Comparison of ENCODE assay signal across 24 mouse cellular contexts in the genomic region with DNA sequence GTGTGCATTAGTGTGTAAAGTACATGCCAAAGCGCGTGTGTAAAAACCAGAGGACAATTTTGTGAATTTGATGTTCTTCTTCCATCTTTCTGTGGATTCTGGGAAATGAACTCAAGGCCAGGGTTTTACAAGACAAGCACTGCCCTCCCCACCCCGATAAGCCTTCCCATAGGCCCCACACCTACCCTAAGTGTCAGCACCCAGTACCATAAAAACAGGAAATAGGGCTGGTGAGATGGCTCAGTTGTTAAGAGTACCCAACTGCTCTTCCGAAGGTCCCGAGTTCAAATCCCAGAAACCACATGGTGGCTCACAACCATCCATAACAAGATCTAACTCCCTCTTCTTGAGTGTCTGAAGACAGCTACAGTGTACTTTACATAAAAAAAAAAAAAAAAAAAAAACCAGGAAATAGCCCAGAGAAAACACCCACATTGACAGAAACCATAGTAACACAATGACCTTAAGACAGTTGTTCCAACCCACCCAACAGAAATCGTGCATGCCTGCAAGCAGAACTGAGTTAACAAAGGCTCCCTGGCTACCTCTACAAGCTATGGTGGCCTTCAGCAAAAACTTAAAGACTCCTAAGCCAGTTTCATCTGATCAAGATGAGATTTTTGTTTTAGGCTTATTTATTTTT. TPM values are rescaled to one million over a fixed set of nuclear protein-coding genes. Genes with fewer than 3 reads are reported as not detected.
A peak's percentile ranks its signal among the peaks of the same experiment; 100 is the strongest.
DNase-seq lines count a peak whose midpoint lies in the region; ATAC-seq and TF ChIP-seq lines count a peak whose summit lies in the region.
"Had no signal": no experiment of that assay in that cellular context is flagged by ENCODE, and none has a peak within 500 bp of the region (broad histone marks: within the 10 kb centered on the region; RNA-seq: fewer than 3 reads in every experiment).

No protein-coding gene starts in this region.

- H3K4me2 ChIP-seq in heart, embryonic 13.5 days, result peak overlapping the region; percentile 47
- peak overlapping the region; percentile 99 for H3K4me2 ChIP-seq in liver, embryonic 14.5 days (ENCODE audit: low read depth)
- H3K4me2 ChIP-seq: embryonic facial prominence, embryonic 13.5 days; forebrain, embryonic 13.5 days; hindbrain, embryonic 15.5 days; lung, embryonic 14.5 days; stomach, embryonic 15.5 days had no signal

- no peak for ATAC-seq in heart, embryonic 13.5 days (ENCODE audit: extremely low read depth, insufficient number of reproducible peaks, low FRiP score, low TSS enrichment)
- no peak for ATAC-seq in liver, embryonic 14.5 days (ENCODE audit: insufficient read depth)
- ATAC-seq in cerebellum, adult (ENCODE audit: insufficient number of reproducible peaks, low FRiP score, low TSS enrichment), result no peak
- ATAC-seq: forebrain, embryonic 13.5 days had no signal

- no peak overlapping the region for H3K9ac ChIP-seq in heart, embryonic 13.5 days
- no peak overlapping the region for H3K9ac ChIP-seq in liver, embryonic 14.5 days (replicated peaks)
- H3K9ac ChIP-seq: embryonic facial prominence, embryonic 13.5 days; forebrain, embryonic 13.5 days; hindbrain, embryonic 15.5 days; lung, embryonic 14.5 days; stomach, embryonic 15.5 days had no signal

- peaks cover 19% of the 10 kb centered on the region for H3K27me3 ChIP-seq in heart, embryonic 13.5 days (replicated peaks)
- no peaks in the 10 kb centered on the region for H3K27me3 ChIP-seq in liver, embryonic 14.5 days (ENCODE audit: control insufficient read depth, insufficient read depth, low read length)

- TF ChIP-seq CTCF in liver, embryonic 14.5 days (IDR thresholded peaks at IDR 0.05; ENCODE audit: low read depth), result no peak

- no peak for DNase-seq in heart, adult 8-10 months (ENCODE audit: low spot score)
- peak; percentile 79 for DNase-seq in induced T-regulatory cell, adult 2 months (ENCODE audit: low read depth)
- DNase-seq in liver, embryonic 14.5 days (ENCODE audit: low read depth in 3 of 3, low spot score in 3 of 3), result no peak
- DNase-seq in kidney, postnatal 36 days, result no peak
- DNase-seq: adrenal gland, postnatal 25 days; cerebellum, adult 18-20 months; cerebellum, postnatal 10 days; gastrocnemius, postnatal 25 days; heart, adult 18-20 months; heart, postnatal 36 days; kidney, adult 2 months; kidney, postnatal 4 days; layer of hippocampus, postnatal 36 days; left cerebral cortex, postnatal 4 days; lung, embryonic 14.5 days; lung, postnatal 14 days; midbrain, embryonic 14.5 days had no signal

- H3K36me3 ChIP-seq in heart, embryonic 13.5 days, result no peaks in the 10 kb centered on the region
- peaks cover 46% of the 10 kb centered on the region for H3K36me3 ChIP-seq in liver, embryonic 14.5 days (replicated peaks; ENCODE audit: control insufficient read depth, insufficient read depth, low read depth)
- H3K36me3 ChIP-seq: embryonic facial prominence, embryonic 13.5 days; hindbrain, embryonic 15.5 days; stomach, embryonic 15.5 days had no signal

- H3K4me1 ChIP-seq in heart, embryonic 13.5 days, result peaks cover 19% of the 10 kb centered on the region
- H3K4me1 ChIP-seq in liver, embryonic 14.5 days (replicated peaks; ENCODE audit: control insufficient read depth in 2 of 2, insufficient read depth in 2 of 2, low read length in 1 of 2), result peaks cover 62 to 63% of the 10 kb centered on the region in 2 experiments
- H3K4me1 ChIP-seq: stomach, embryonic 15.5 days had no signal

- TF ChIP-seq EP300 in liver, embryonic 14.5 days (IDR thresholded peaks at IDR 0.05; ENCODE audit: low read depth), result no peak

- no peak overlapping the region; the same call in 1 of the 2 replicates for H3K4me3 ChIP-seq in heart, embryonic 13.5 days
- peak overlapping the region in 1 of 2 experiments; percentile 11; a peak in 2 of 4 replicates for H3K4me3 ChIP-seq in liver, embryonic 14.5 days (ENCODE audit: insufficient read depth in 1 of 2, low read depth in 2 of 2, low read length in 2 of 2)
- H3K4me3 ChIP-seq: embryonic facial prominence, embryonic 13.5 days; forebrain, embryonic 13.5 days; hindbrain, embryonic 15.5 days; stomach, embryonic 15.5 days had no signal

- H3K9me3 ChIP-seq in heart, embryonic 13.5 days, result no peaks in the 10 kb centered on the region
- no peaks in the 10 kb centered on the region for H3K9me3 ChIP-seq in liver, embryonic 14.5 days (ENCODE audit: control insufficient read depth, low read length)
- H3K9me3 ChIP-seq: embryonic facial prominence, embryonic 13.5 days; forebrain, embryonic 13.5 days; hindbrain, embryonic 15.5 days; stomach, embryonic 15.5 days had no signal

- no peak overlapping the region for H3K27ac ChIP-seq in heart, embryonic 13.5 days (replicated peaks)
- peak overlapping the region; percentile 47 for H3K27ac ChIP-seq in liver, embryonic 14.5 days
- H3K27ac ChIP-seq: embryonic facial prominence, embryonic 13.5 days; forebrain, embryonic 13.5 days; hindbrain, embryonic 15.5 days; stomach, embryonic 15.5 days had no signal

- WGBS in heart, embryonic 13.5 days, result 90% methylated on average over 6 of the region's 6 CpGs
- 78% methylated on average over 6 of the region's 6 CpGs for WGBS in liver, embryonic 14.5 days (ENCODE audit: insufficient replicate concordance)

RNA-seq across cellular contexts. Expression of a gene that starts 5.5 kb away (rescaled TPM):
- polyA plus RNA-seq in heart, embryonic 13.5 days (2015; fragmentation: Nextera tagmentation; extraction: Ambion mirVana), result 8.6 and 9.0 TPM in 2 replicates
- total RNA-seq in heart, adult 8-10 months (2022), result 10 to 100 TPM; 13.8 to 15.5 (median 14.6) TPM
- 16.5 and 23.0 TPM in 2 replicates for polyA plus RNA-seq in liver, embryonic 14.5 days (2012; rRNA removed)
- polyA plus RNA-seq in liver, embryonic 14.5 days (2014; fragmentation: Nextera tagmentation; extraction: Ambion mirVana), result 17.0 and 18.6 TPM in 2 replicates

RNA-seq across cellular contexts. Expression of a gene that starts 32.3 kb away (rescaled TPM):
- 2.9 TPM in 2 replicates for polyA plus RNA-seq in heart, embryonic 13.5 days (2015; fragmentation: Nextera tagmentation; extraction: Ambion mirVana)
- 1 to 10 TPM; 1.3 to 2.1 (median 1.8) TPM for total RNA-seq in heart, adult 8-10 months (2022)
- polyA plus RNA-seq in liver, embryonic 14.5 days (2012; rRNA removed), result 0.18 and 0.26 TPM in 2 replicates
- 0.24 and 0.41 TPM in 2 replicates for polyA plus RNA-seq in liver, embryonic 14.5 days (2014; fragmentation: Nextera tagmentation; extraction: Ambion mirVana)
- total RNA-seq: monocyte, adult 5-6 weeks had no signal

RNA-seq across cellular contexts. Expression of a gene that starts 49.9 kb away (rescaled TPM):
- polyA plus RNA-seq in heart, embryonic 13.5 days (2015; fragmentation: Nextera tagmentation; extraction: Ambion mirVana), result 7.6 and 8.0 TPM in 2 replicates
- 1 to 10 TPM; 1.0 to 1.6 (median 1.3) TPM for total RNA-seq in heart, adult 8-10 months (2022)
- 3.9 and 4.7 TPM in 2 replicates for polyA plus RNA-seq in liver, embryonic 14.5 days (2012; rRNA removed)
- polyA plus RNA-seq in liver, embryonic 14.5 days (2014; fragmentation: Nextera tagmentation; extraction: Ambion mirVana), result 1.4 and 1.8 TPM in 2 replicates
- total RNA-seq: monocyte, adult 5-6 weeks had no signal
